Mouse (Mus musculus): ENCODE measurements around the gene Dcaf12.
A peak's percentile ranks its signal among the peaks of the same experiment; 100 is the strongest.

The Dcaf12 gene

DNA sequence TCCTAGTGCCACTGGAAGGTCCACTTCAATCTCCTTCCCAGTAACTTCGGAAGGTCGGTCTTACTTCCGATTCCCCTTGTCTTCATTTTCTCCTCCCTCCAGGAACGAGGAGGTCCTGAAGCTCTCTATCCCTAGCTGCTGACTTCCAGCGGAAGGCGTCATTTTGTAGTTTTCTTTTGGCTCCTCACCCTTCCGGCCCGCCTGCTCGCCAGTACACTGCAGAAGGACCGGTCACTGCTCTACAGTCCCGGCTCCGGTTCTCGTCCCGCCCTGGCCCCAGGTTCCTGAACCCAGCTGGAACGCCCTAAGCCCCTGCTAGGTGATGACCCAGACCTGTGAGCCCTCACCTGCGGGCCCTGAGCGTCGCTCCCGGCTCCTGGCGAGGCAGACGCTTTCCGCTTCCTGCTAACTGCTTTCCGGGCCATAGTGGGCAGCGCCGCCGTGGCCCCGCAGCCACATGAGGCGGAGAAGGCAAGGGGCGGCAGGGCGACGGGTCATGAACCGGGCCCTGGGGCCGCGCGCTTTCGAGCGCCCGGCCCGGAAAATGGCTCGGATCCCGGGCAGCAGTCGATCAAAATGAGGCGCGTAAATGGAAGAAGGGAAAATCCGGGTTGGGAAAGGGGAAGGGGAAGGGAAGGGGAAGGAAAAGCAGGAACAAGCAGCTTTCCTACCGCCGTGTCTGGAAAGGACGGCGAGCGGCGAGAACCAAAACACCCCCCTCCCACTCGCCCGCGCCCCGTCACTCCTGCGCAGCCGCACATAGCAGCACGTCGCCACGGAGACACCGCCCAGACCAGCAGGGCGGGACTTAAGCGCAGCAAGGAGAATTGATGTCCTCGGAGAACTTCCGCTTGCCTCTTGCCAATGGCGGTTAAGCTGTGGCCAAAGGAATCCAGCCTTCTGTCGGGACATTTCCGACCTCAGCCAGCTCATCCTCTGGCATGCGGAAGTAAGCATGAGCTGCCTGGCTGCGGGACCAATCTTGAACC, at the start of gene Dcaf12:
Gene Dcaf12 (minus strand): TSS at position 749 of the 989 bp plus-strand sequence.
- DNase-seq = peak; percentile 97

DNA sequence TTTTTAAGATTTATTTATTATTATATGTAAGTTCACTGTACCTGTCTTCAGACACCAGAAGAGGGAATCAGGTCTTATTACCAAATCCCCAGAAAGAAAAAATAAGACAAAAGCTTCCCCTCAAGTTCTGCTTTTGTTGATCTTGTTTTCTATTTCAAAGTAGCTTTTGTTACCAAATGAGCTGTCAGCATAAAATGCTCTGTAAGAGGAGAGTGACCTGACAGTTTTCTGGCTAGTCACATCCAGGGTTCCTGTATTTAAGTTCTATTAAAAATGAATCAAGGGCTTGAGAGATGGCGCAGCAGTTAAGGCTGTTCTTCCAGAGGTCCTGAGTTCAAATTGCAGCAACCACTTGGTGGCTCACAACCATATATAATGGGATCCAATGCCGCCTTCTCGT, 46.4 kb upstream of the Dcaf12 start:
- DNase-seq = no peak

GRCm38 (mm10) chr4:41359358-41359757, 44.7 kb upstream of the Dcaf12 start:
- DNase-seq = no peak

GRCm38 (mm10) chr4:41358669-41359068, 44.0 kb upstream of the Dcaf12 start:
- DNase-seq = no peak

GRCm38 (mm10) chr4:41357154-41357553, 42.5 kb upstream of the Dcaf12 start:
- no peak for DNase-seq

- no peak for DNase-seq
Observed at GRCm38 (mm10) chr4:41353265-41353664, 38.6 kb upstream of the Dcaf12 start.

- DNase-seq = no peak
Observed at GRCm38 (mm10) chr4:41352758-41353157, 38.1 kb upstream of the Dcaf12 start.

DNA sequence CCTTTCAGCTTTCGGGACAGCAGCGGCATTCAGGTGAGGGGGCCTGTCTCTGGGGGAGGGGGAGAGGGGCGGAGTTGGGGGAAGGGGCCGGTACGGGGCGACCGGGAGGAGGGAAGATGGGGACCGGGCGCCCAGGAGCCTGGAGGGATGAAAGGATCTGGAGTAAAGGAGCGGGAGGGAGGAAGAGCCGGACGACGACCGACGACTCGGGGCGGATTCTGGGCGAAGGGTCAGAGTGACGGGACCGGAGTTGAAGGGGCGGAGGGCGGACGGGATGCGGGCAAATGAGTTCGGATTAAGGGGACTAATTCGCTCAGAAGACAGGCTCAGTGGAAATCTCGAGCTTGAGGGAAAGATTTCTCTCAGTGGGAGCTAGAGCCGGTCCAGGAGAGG, 34.5 kb upstream of the Dcaf12 start:
- no peak for DNase-seq

DNA sequence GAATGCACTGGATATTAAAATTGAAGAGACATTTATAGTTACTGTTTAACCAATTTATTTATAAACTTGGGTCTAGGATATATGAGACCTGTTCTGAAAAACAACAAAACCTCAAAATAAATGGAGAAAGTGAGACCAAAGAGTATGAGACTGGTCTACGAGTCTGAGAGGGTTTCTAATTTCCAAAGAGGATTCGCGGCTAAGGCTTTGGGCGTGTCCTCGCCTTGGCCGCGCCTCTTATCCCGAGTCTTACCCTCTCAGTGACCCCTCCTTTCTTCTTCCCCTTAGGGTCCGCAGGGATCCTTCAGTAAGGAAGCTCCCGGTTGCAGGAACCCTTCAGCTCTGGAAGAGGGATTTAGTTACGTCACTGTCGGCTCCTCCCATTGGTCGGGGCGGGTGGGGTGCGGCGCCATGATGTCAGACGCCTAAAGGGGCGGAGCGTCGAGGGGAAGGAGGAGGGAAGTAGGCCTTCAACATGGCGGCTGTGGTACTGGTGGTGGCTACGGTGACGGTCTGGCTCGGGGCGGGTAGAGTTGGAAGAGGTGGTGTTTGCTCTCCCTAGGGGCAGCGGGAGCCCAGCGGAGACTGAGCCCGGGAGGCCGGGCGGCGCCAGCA, 34.0 kb upstream of the Dcaf12 start, which contains the start of gene Ubap1:
Gene Ubap1 (plus strand): TSS at position 413 of the 615 bp plus-strand sequence.
- peak; percentile 98 for DNase-seq

DNA sequence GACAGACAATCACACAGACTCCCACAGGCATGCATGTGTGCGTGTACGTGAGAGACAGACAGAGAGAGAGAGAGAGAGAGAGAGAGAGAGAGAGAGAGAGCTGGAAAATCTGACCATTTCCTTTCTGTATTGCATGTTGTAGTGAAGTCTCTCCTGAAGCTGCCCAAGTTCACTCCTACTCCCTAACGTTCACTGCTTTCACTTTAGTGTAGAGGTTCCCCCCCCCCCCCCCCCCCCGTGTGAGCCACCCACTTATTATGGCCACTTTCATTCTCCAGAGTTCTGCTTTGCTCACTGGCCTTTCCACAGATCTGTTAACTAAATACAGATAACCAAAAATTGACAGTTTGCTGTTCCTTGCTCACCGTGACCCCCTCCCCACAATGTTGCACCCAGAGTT, 33.1 kb upstream of the Dcaf12 start:
- no peak for DNase-seq

GRCm38 (mm10) chr4:41346011-41346410, 31.3 kb upstream of the Dcaf12 start:
- no peak for DNase-seq

GRCm38 (mm10) chr4:41340912-41341550, 26.3 kb upstream of the Dcaf12 start:
- no peak for DNase-seq

- DNase-seq = no peak
Observed at GRCm38 (mm10) chr4:41336546-41336945, 21.9 kb upstream of the Dcaf12 start.

DNA sequence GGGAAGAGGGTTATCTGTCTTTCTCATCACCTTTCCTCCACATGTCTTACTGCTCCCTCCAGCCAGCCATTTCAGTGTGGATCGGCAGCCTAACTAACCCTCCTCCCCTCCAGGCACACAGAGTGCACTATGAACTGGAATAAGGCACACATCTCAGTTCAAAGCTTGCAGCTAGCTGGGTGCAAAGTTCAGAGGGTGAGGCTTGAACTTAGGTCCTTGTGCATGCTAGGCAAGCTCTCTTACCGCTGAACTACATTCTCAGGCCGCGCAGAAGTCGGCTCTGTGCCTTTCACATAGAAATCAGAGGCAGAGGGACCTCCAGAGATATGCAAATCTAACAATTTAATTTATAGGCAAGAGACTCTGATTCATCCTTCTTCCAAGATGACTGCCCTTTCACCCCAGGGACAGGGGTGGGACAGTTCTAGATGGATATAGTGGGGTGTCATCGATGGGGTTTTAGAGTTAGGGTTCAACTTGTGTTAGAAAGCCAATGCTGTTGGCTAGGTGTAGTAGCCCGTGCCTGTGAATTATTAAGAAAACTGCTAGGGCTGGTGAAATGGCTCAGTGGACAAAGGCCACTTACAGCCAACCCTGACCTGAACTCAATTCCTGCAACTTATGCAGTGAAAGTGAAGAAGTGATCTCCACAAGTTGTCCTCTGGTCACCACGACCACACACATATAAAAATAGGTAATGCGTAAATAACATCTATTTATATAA, 17.2 kb upstream of the Dcaf12 start:
- no peak for DNase-seq

DNA sequence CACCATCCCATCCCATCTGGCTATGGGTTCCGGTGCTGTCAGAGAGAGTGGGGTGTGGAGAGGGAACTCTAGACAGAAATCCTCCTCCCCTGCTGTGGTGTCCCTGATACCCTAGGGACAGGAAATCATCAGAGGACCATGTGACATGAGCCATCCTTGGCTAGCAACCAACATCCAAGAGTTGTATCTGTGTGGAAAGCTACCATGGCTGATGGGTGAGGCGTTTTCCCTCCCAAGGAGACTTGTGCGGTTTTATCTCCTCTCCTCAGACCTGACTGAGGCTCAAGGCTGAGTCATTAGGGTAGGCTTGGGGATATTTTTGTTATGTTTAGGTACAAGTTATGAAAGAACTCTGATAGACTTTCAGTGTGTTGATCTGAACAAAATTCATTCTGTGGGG, 16.4 kb upstream of the Dcaf12 start:
- peak; percentile 3 for DNase-seq

- DNase-seq = no peak
Observed at GRCm38 (mm10) chr4:41329481-41329880, 14.8 kb upstream of the Dcaf12 start.

DNA sequence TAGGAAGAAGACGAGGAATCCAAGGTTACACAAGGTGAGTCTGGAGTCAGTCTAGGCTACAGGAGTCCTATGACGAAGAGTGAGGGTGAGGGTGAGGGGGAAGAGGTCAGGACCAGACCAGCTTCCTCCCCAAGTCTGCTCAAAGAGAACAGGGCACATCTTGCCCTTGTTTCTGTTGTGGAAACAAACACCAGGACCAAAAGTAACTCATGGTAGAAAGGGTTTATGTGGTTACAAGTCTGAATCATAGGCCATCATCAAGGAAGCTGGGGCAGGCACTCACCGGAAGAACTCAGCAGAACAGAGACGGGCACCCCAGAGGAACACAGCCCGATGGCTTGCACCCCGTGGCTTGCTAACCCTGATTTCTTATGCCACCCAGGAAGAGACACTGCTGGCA, 12.2 kb upstream of the Dcaf12 start:
- no peak for DNase-seq

GRCm38 (mm10) chr4:41320971-41321370, 6.3 kb upstream of the Dcaf12 start:
- DNase-seq = no peak

GRCm38 (mm10) chr4:41318267-41318666, 3.6 kb upstream of the Dcaf12 start:
- no peak for DNase-seq

- DNase-seq = peak; percentile 10
Observed at GRCm38 (mm10) chr4:41315173-41315572, 484 bp upstream of the Dcaf12 start.

GRCm38 (mm10) chr4:41313722-41314121, 967 bp downstream of the Dcaf12 start:
- peak; percentile 11 for DNase-seq
